Mouse (Mus musculus) forebrain, embryonic 12.5 days (tissue): ENCODE measurements at regions not wholly inside any gene's neighbourhood (a gene's known extent, or its start where the extent isn't known, plus 50 kb on each side); places are given as distances from the start of the nearest gene placed in this dataset.
"Not testable (repeated sequence)": the region's sequence is repeated elsewhere in the genome, so short reads cannot be mapped to it uniquely, and the experiment has no call there.

Experiments used
- ATAC-seq: fragments of 200-750 bp; cut with Nextera tagmentation; 2 replicates; pipeline ENCODE4 v1.8.0; 2017; ENCODE audit warnings: moderate TSS enrichment; ENCODE audit not compliant: low FRiP score
- H3K27ac ChIP-seq: fragments of 300-500 bp; sonication (generic); 2 replicates; pipeline ENCODE4 v1.5.1; 2016; ENCODE audit warnings: mild to moderate bottlenecking
- H3K27me3 ChIP-seq: fragments of 300-500 bp; sonication (generic); 2 replicates; pipeline ENCODE4 v1.6.1; 2016; ENCODE audit warnings: mild to moderate bottlenecking
- H3K36me3 ChIP-seq: fragments of 300-500 bp; sonication (generic); replicated peaks from 2 replicates; pipeline ENCODE4 v1.6.1; 2016; ENCODE audit warnings: mild to moderate bottlenecking
- H3K4me1 ChIP-seq: fragments of 300-500 bp; sonication (generic); 2 replicates; pipeline ENCODE4 v1.6.1; 2016
- H3K4me2 ChIP-seq: fragments of 300-500 bp; sonication (generic); 2 replicates; pipeline ENCODE4 v1.6.1; 2016; ENCODE audit warnings: mild to moderate bottlenecking, moderate library complexity
- H3K4me3 ChIP-seq: fragments of 300-500 bp; sonication (generic); replicated peaks from 2 replicates; pipeline ENCODE4 v1.5.1; 2016; ENCODE audit warnings: mild to moderate bottlenecking
- H3K9ac ChIP-seq: fragments of 300-500 bp; sonication (generic); 2 replicates; pipeline ENCODE4 v1.6.1; 2016; ENCODE audit warnings: mild to moderate bottlenecking
- H3K9me3 ChIP-seq: fragments of 300-500 bp; sonication (generic); 2 replicates; pipeline ENCODE4 v1.6.1; 2016
- WGBS: fragments of 180-500 bp; shearing (Covaris S2); methylation state at CpG from one replicate; pipeline ENCODE4 v1.1.7; 2016; 5-methylcytosine and 5-hydroxymethylcytosine counted together

GRCm38 (mm10) chr6:37707671-37708070 is 162.9 kb upstream of the Trim24 start:
- H3K4me2 ChIP-seq, ATAC-seq: not testable (repeated sequence)

GRCm38 (mm10) chr6:37711766-37712165 is 158.8 kb upstream of the Trim24 start:
- Histone ChIP-seq H3K9ac (no peak overlapping the region), H3K36me3 (no peaks in the 10 kb centered on the region), H3K4me2 (no peak overlapping the region), H3K27ac (no peak overlapping the region), H3K4me1 (peaks cover 6% of the 10 kb centered on the region; the same call in 1 of the 2 replicates), H3K9me3 (peaks cover 3% of the 10 kb centered on the region), H3K4me3 (no peak overlapping the region), H3K27me3 (no peaks in the 10 kb centered on the region)
- no peak for ATAC-seq
- 84% methylated on average over 1 of the region's 1 CpGs for WGBS

More at GRCm38 (mm10) chr6:37707671-37708070, 162.9 kb upstream of the Trim24 start:
- not testable (repeated sequence) for H3K36me3 ChIP-seq, H3K9me3 ChIP-seq, H3K27ac ChIP-seq, H3K4me1 ChIP-seq, H3K27me3 ChIP-seq, H3K9ac ChIP-seq, H3K4me3 ChIP-seq
- 77% methylated on average over 1 of the region's 1 CpGs for WGBS

- H3K4me2 ChIP-seq, result no peak overlapping the region
- WGBS, result 89% methylated on average over 4 of the region's 4 CpGs
- no peak for ATAC-seq
- no peaks in the 10 kb centered on the region for H3K27me3 ChIP-seq
- no peaks in the 10 kb centered on the region for H3K9me3 ChIP-seq
- no peak overlapping the region for H3K4me3 ChIP-seq
- peaks cover 6% of the 10 kb centered on the region; the same call in 1 of the 2 replicates for H3K4me1 ChIP-seq
- no peak overlapping the region for H3K9ac ChIP-seq
- no peaks in the 10 kb centered on the region for H3K36me3 ChIP-seq
- no peak overlapping the region for H3K27ac ChIP-seq
Measured at GRCm38 (mm10) chr6:37713411-37713810, 157.2 kb upstream of the Trim24 start.

- no peak overlapping the region for H3K27ac ChIP-seq
Measured at GRCm38 (mm10) chr6:37714223-37714928, 156.2 kb upstream of the Trim24 start.

GRCm38 (mm10) chr6:37721736-37722135 is 148.9 kb upstream of the Trim24 start:
- ATAC-seq, result no peak
- no peaks in the 10 kb centered on the region for H3K36me3 ChIP-seq
- no peaks in the 10 kb centered on the region for H3K27me3 ChIP-seq
- H3K4me1 ChIP-seq, result no peaks in the 10 kb centered on the region
- no peak overlapping the region for H3K9ac ChIP-seq
- no peak overlapping the region for H3K4me2 ChIP-seq
- H3K27ac ChIP-seq, result no peak overlapping the region
- no peak overlapping the region for H3K4me3 ChIP-seq
- WGBS, result 80% methylated on average over 1 of the region's 1 CpGs
- no peaks in the 10 kb centered on the region for H3K9me3 ChIP-seq

More at GRCm38 (mm10) chr6:37714223-37714928, 156.2 kb upstream of the Trim24 start:
- WGBS, result 32% methylated on average over 6 of the region's 6 CpGs
- no peaks in the 10 kb centered on the region for H3K9me3 ChIP-seq
- no peak overlapping the region for H3K9ac ChIP-seq
- no peak overlapping the region for H3K4me3 ChIP-seq
- H3K4me2 ChIP-seq, result no peak overlapping the region
- H3K36me3 ChIP-seq, result no peaks in the 10 kb centered on the region
- no peaks in the 10 kb centered on the region for H3K27me3 ChIP-seq
- ATAC-seq, result no peak
- H3K4me1 ChIP-seq, result peaks cover 6% of the 10 kb centered on the region; the same call in 1 of the 2 replicates

GRCm38 (mm10) chr6:37723337-37723736 is 147.3 kb upstream of the Trim24 start:
- 57% methylated on average over 4 of the region's 4 CpGs for WGBS
- Histone ChIP-seq H3K4me1 (no peaks in the 10 kb centered on the region), H3K27me3 (no peaks in the 10 kb centered on the region), H3K9me3 (no peaks in the 10 kb centered on the region), H3K9ac (no peak overlapping the region), H3K4me3 (no peak overlapping the region), H3K36me3 (no peaks in the 10 kb centered on the region), H3K4me2 (no peak overlapping the region), H3K27ac (no peak overlapping the region)
- ATAC-seq, result no peak

- no peak overlapping the region for H3K4me2 ChIP-seq
- no peak for ATAC-seq
- H3K9ac ChIP-seq, result no peak overlapping the region
- WGBS, result 98% methylated on average over 5 of the region's 5 CpGs
- no peak overlapping the region for H3K4me3 ChIP-seq
- no peaks in the 10 kb centered on the region for H3K27me3 ChIP-seq
- H3K27ac ChIP-seq, result no peak overlapping the region
- no peaks in the 10 kb centered on the region for H3K36me3 ChIP-seq
- H3K4me1 ChIP-seq, result no peaks in the 10 kb centered on the region
- H3K9me3 ChIP-seq, result no peaks in the 10 kb centered on the region
Measured at GRCm38 (mm10) chr6:37724240-37724639, 146.4 kb upstream of the Trim24 start.

- Histone ChIP-seq H3K4me2 (no peak overlapping the region), H3K27me3 (no peaks in the 10 kb centered on the region), H3K9ac (no peak overlapping the region), H3K9me3 (no peaks in the 10 kb centered on the region), H3K27ac (no peak overlapping the region), H3K4me3 (no peak overlapping the region), H3K36me3 (no peaks in the 10 kb centered on the region), H3K4me1 (peaks cover 4% of the 10 kb centered on the region; the same call in 1 of the 2 replicates)
- ATAC-seq, result no peak
- 89% methylated on average over 2 of the region's 2 CpGs for WGBS
Measured at GRCm38 (mm10) chr6:37728621-37729020, 142.0 kb upstream of the Trim24 start.

GRCm38 (mm10) chr6:37729165-37729564 is 141.4 kb upstream of the Trim24 start:
- Histone ChIP-seq H3K9me3 (no peaks in the 10 kb centered on the region), H3K4me2 (no peak overlapping the region), H3K4me1 (peaks cover 4% of the 10 kb centered on the region; the same call in 1 of the 2 replicates), H3K36me3 (no peaks in the 10 kb centered on the region), H3K27me3 (no peaks in the 10 kb centered on the region), H3K27ac (no peak overlapping the region), H3K9ac (no peak overlapping the region), H3K4me3 (no peak overlapping the region)
- ATAC-seq, result no peak
- 83% methylated on average over 2 of the region's 2 CpGs for WGBS

- no peak overlapping the region for H3K9ac ChIP-seq
- H3K27ac ChIP-seq, result no peak overlapping the region
- H3K4me2 ChIP-seq, result no peak overlapping the region
- H3K9me3 ChIP-seq, result no peaks in the 10 kb centered on the region
- ATAC-seq, result no peak
- 66% methylated on average over 8 of the region's 8 CpGs for WGBS
- H3K4me3 ChIP-seq, result no peak overlapping the region
- no peaks in the 10 kb centered on the region for H3K27me3 ChIP-seq
- peaks cover 4% of the 10 kb centered on the region; the same call in 1 of the 2 replicates for H3K4me1 ChIP-seq
- no peaks in the 10 kb centered on the region for H3K36me3 ChIP-seq
Measured at GRCm38 (mm10) chr6:37730500-37731239, 139.9 kb upstream of the Trim24 start.

- H3K27ac ChIP-seq, result no peak overlapping the region
- H3K36me3 ChIP-seq, result no peaks in the 10 kb centered on the region
Measured at GRCm38 (mm10) chr6:37732385-37732784, 138.2 kb upstream of the Trim24 start.

GRCm38 (mm10) chr6:37735288-37735961 is 135.2 kb upstream of the Trim24 start:
- H3K4me3 ChIP-seq, result no peak overlapping the region
- no peak overlapping the region for H3K27ac ChIP-seq
- no peaks in the 10 kb centered on the region for H3K27me3 ChIP-seq
- H3K4me2 ChIP-seq, result no peak overlapping the region
- 81% methylated on average over 4 of the region's 4 CpGs for WGBS
- no peaks in the 10 kb centered on the region for H3K9me3 ChIP-seq
- H3K4me1 ChIP-seq, result peaks cover 4% of the 10 kb centered on the region; the same call in 1 of the 2 replicates
- H3K36me3 ChIP-seq, result no peaks in the 10 kb centered on the region
- no peak for ATAC-seq
- no peak overlapping the region for H3K9ac ChIP-seq

More at GRCm38 (mm10) chr6:37732385-37732784, 138.2 kb upstream of the Trim24 start:
- no peaks in the 10 kb centered on the region for H3K9me3 ChIP-seq
- H3K4me3 ChIP-seq, result no peak overlapping the region
- no peaks in the 10 kb centered on the region for H3K27me3 ChIP-seq
- WGBS, result 59% methylated on average over 10 of the region's 10 CpGs
- H3K9ac ChIP-seq, result no peak overlapping the region
- no peak for ATAC-seq
- H3K4me1 ChIP-seq, result peaks cover 4% of the 10 kb centered on the region; the same call in 1 of the 2 replicates
- H3K4me2 ChIP-seq, result no peak overlapping the region
